Mouse (Mus musculus) megakaryocyte progenitor cell, adult 5-6 weeks (primary cell): ENCODE measurements around the gene Asb4. TPM values are rescaled to one million over a fixed set of nuclear protein-coding genes. Genes with fewer than 3 reads are reported as not detected.

Source experiments
- ATAC-seq: replicated peaks from 2 replicates; pipeline ENCODE4 v1.8.0; 2016; ENCODE audit warnings: mild to moderate bottlenecking, moderate TSS enrichment, inconsistent platforms; ENCODE audit not compliant: poor library complexity
- total RNA-seq, 2 experiments: library from RNA; stranded (forward) in 1 of 2; stranded (reverse) in 1 of 2; fragments of 157-497, 149-512 nt in 1 of 2; fragments of 200-1000 nt in 1 of 2; gene quantifications; 2 replicates each; pipeline versions ENCODE4 v1.2.3 to v1.2.4; 2015 to 2017

Asb4 gene
- total RNA-seq, 2 experiments from 2014 or later: not detected

DNA sequence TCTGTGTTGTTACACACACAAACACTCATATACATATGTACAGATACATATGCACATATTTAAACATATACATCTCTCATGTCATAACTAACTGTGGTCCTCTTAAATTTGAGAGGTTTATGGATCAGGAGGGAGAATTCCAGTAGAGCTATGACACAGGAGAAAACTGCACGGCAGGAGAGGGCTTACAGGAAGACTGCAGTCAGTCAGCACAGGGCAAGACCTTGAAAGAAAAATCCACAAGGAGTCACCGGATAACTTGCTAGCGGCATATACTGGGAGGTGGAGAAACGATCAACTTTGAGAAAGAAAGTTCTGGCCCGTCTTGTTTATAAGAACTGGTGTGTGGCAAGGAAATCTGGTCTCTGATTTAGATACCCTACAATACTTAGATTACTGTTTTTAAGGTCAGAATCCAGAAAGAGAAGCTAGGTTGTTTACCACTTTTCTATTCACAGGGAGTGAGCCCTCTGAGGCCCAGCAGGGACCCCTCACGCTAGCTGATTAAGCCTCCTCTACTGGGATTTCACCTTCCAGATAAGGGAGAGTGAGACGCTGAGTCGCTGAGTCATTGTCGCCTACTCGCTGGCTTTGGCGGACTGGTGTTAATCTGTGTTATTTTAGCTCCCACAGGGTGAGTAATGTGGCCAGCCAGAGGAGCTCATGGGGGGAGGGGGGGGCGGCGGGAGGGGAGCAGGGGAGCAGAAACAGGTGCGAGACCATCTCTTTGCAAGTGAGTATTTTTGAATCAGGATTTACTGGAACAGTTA lies 59.3 kb downstream of the Asb4 start:
- peak; percentile 93 for ATAC-seq

GRCm38 (mm10) chr6:5443104-5443863 lies 60.1 kb downstream of the Asb4 start:
- ATAC-seq: 0 out of 2 replicates have a peak, but pooled peaks have one; percentile 7

DNA sequence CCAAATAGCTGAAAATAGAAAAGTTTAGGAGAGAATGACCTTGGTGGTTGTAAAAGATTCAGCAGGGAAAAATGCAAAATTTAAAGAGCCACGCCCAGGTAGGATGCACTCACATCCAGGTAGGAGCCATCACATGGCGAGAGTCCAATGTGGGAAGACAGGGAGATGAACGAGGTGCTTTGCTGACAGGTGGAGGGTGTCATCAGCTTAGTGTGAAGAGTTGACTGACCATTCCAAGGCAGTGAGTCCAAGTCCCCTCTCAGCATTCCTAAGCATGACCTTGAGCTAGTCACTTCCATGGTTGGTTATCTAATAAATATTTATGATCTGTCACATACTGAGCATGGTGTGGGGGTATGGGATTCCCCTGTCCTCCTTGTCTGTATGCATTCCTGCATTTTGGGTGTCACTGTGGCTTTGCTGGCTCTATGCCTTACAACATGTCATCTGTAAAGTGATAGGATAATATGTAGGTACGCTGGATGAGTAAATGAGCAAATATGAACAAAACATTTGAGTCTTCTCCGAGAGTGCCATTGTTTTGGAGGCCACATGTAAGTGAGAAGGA lies 61.2 kb downstream of the Asb4 start:
- ATAC-seq: no peak

GRCm38 (mm10) chr6:5447013-5447412 lies 63.8 kb downstream of the Asb4 start:
- ATAC-seq: no peak

DNA sequence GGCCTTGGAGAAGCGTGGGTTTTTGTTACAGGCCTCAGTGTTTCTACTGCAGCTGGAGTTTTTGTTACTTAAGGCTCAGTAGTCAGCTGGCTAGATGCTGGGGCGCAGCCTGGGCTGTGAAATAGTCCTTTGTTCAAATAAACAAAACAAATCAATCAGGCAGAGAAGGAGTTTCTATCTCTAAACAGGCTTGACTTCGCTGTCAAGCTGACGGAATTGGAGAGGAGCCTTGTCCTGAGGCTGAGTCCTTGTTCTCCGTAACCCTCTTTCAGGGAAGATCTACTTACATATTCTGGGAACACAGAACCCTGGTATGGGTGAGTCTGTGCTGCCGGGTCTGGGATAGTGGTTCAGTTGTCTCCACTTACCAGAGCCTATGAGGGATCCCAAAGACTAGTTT lies 64.4 kb downstream of the Asb4 start:
- no peak for ATAC-seq

- no peak for ATAC-seq
These were observed 65.2 kb downstream of the Asb4 start for GRCm38 (mm10) chr6:5448396-5448795.

DNA sequence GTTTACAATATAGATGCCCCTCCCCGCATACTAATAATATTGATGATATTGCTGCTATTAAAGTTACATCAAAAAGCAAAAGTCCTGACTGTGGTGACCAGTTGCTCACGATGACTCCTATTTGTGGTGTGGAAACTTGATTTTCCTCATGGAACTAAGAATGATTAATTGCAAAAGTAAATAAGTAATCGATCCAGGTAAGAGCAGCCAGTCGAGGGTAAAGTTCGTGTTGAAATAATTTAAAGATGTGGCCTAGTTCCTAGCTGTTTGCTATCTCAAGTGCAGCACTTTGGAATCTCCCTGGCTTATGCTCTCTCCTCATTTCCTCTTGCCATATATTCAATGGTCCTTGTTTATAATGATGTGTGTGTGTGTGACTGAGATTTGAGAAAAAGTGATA lies 66.7 kb downstream of the Asb4 start:
- no peak for ATAC-seq

- ATAC-seq: no peak
These were observed 72.7 kb downstream of the Asb4 start for GRCm38 (mm10) chr6:5455836-5456235.

GRCm38 (mm10) chr6:5470480-5471318 lies 87.5 kb downstream of the Asb4 start:
- no peak for ATAC-seq

DNA sequence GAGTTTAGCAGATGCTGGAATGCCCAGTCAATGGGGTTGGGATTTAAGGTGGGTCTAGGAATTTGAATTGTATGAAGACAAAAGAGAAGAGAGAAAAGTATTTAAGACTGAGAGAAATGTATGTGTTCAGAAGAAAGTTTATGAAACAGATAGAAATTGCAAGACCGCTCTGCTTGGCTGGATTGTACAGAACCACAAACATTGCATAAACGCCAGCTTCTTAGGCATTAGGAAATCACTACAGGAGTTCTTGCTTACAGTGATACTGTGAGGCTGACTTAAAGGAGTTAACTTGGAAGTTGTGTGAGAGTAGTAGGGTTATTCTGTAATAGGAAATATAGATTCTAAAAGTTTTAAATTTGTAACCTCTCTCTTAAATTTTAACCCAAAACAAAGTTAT lies 89.5 kb downstream of the Asb4 start:
- ATAC-seq: no peak

DNA sequence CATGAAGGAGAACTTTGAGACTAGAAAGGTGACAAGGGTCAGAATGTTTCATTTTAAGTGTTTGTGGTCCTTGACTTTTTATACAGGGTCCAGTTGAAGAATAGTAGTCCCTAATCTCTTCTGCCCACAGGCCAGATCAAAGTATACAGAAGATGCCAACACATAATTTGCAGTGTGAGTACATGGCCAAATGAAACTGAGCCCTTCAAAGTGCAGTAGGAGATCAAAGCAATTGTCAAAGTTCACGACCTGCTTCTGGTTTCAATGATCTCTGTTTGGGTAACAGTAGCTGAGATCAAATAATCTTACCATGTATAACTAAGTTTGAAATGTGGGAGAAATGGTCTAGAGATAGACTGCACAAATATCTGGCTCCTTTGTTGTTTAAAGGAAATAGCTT lies 90.8 kb downstream of the Asb4 start:
- no peak for ATAC-seq

DNA sequence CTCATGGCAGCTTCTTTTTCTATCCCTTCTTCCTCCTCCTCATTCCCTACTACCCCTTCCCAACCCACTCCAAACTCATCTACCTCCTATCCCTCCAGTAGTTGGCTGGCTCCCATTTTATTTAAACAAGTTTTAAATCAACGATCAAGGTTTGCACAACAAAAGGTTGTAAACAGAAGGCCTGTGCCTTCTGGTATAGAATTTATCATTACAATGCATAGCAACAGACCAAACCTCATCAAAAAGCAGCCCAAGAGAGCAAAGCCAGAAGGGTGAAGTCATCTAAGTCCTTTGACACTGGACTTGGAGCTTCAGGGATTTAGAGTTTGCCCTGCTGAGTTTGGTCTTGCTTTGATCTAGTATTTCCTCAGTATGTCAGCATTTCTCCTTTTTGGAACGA lies 97.9 kb downstream of the Asb4 start:
- no peak for ATAC-seq

- ATAC-seq: no peak
These were observed 99.1 kb downstream of the Asb4 start for GRCm38 (mm10) chr6:5482270-5482783.

Other genes starting within 250 kb of the Asb4 start
- not detected in 2 replicates for gene Pon1, start 189.4 kb upstream of the Asb4 start, total RNA-seq (2015)
- not detected in 2 replicates for gene Pon1, start 189.4 kb upstream of the Asb4 start, total RNA-seq (2017)
- gene Pon3, start 127.1 kb upstream of the Asb4 start, total RNA-seq (2015): 18.9 and 25.0 TPM in 2 replicates
- gene Pon3, start 127.1 kb upstream of the Asb4 start, total RNA-seq (2017): 16.6 and 18.8 TPM in 2 replicates
- gene Pon2, start 84.9 kb upstream of the Asb4 start, total RNA-seq (2015): 48.4 and 53.3 TPM in 2 replicates
- 23.4 and 29.6 TPM in 2 replicates for gene Pon2, start 84.9 kb upstream of the Asb4 start, total RNA-seq (2017)
- not detected in 2 replicates for gene Pdk4, start 112.9 kb downstream of the Asb4 start, total RNA-seq (2015)
- not detected in 2 replicates for gene Pdk4, start 112.9 kb downstream of the Asb4 start, total RNA-seq (2017)